Mouse (Mus musculus): Measurements from ENCODE around the gene Fam83g.

DNA sequence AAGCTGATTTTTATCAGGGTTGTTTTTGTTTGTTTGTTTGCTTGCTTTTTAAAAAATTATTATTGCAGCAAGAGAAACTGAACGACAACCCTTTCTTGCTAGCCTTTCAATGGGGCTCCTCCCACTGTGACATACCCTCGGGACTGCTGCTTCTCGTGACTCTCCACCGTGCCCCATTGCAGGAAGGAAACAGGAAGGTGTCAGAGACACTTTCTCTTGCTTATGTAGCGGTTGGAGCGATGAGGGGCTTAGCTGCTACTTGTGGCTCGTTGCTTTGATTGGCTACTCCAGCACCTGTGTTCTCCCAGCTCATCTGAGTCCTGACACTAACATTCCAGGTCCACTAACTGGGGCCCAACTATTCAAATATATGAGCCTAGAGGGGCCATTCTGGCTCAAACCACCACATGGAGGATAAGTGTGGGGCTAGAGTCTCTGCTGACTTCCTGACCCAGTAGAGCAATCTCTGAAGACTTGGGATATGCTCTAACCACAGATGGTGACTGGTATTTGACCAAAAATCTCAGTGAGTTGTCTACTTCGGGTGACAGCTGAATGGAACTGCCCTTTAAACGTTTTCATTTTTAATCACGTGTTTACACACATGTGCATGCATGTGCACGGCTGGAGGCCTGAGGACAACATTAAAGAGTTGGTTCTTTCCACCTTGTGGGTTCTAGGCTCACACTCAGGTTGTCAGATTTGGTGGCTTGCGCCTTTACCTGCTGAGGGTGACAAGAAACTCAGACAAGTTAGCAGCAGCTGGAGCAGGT, 44.9 kb upstream of the Fam83g start:
- TF ChIP-seq CTCF (IDR thresholded peaks at IDR 0.05; ENCODE audit: insufficient read depth, low read length) (no peak), POLR2A (IDR thresholded peaks at IDR 0.05; ENCODE audit: borderline replicate concordance, extremely low read depth, low read depth, low read length) (no peak)

Measured in lung, adult 2 months (tissue).